Mouse (Mus musculus): ENCODE results near the gene Dock10.

- TF ChIP-seq CTCF (IDR thresholded peaks at IDR 0.05; ENCODE audit: low read depth, low read length): no peak
- TF ChIP-seq POLR2A (IDR thresholded peaks at IDR 0.05; ENCODE audit: borderline replicate concordance, low read depth, low read length): no peak
These were observed 111.7 kb downstream of the Dock10 start for GRCm38 (mm10) chr1:80646602-80647001.

Data from bone marrow macrophage, adult 2 months (primary cell).